Mouse (Mus musculus) forebrain, postnatal 0 days (tissue): ENCODE data around the gene Fars2. TPM values are rescaled to one million over a fixed set of nuclear protein-coding genes. Genes with fewer than 3 reads are reported as not detected.
A peak's percentile ranks its signal among the peaks of the same experiment; 100 is the strongest.

Experiments used
- ATAC-seq: fragments of 200-750 bp; cut with Nextera tagmentation; 2 replicates; pipeline ENCODE4 v1.8.0; 2017; ENCODE audit warnings: mild to moderate bottlenecking, moderate library complexity
- DNase-seq: peaks from one replicate; pipeline ENCODE4 v3.0.0-alpha.2; 2015
- H3K27ac ChIP-seq: fragments of 300-500 bp; sonication (generic); 2 replicates; pipeline ENCODE4 v1.5.1; 2014; ENCODE audit warnings: low read depth, mild to moderate bottlenecking, antibody characterized with exemption, low read length, moderate library complexity, mixed read lengths
- H3K27me3 ChIP-seq: fragments of 300-500 bp; sonication (generic); 2 replicates; pipeline ENCODE4 v1.6.1; 2014; ENCODE audit warnings: mild to moderate bottlenecking, low read length, mixed read lengths; ENCODE audit not compliant: insufficient read depth
- H3K36me3 ChIP-seq: fragments of 300-500 bp; sonication (generic); 2 replicates; pipeline ENCODE4 v1.6.1; 2014; ENCODE audit warnings: mild to moderate bottlenecking, moderate library complexity; ENCODE audit not compliant: insufficient read depth
- H3K4me1 ChIP-seq: fragments of 300-500 bp; sonication (generic); 2 replicates; pipeline ENCODE4 v1.6.1; 2014; ENCODE audit warnings: antibody characterized with exemption; ENCODE audit not compliant: insufficient read depth
- H3K4me2 ChIP-seq: fragments of 300-500 bp; sonication (generic); 2 replicates; pipeline ENCODE4 v1.6.1; 2014; ENCODE audit warnings: low read depth, mild to moderate bottlenecking, moderate library complexity
- H3K4me3 ChIP-seq: fragments of 300-500 bp; sonication (generic); 2 replicates; pipeline ENCODE4 v1.5.1; 2014; ENCODE audit warnings: low read depth, low read length, mixed read lengths
- H3K9ac ChIP-seq: fragments of 300-500 bp; sonication (generic); 2 replicates; pipeline ENCODE4 v1.6.1; 2014; ENCODE audit warnings: mild to moderate bottlenecking
- H3K9me3 ChIP-seq: fragments of 300-500 bp; sonication (generic); 2 replicates; pipeline ENCODE4 v1.6.1; 2016; ENCODE audit warnings: low read length
- CTCF ChIP-seq: sonication (generic); IDR thresholded peaks from 2 replicates; pipeline ENCODE4 v1.5.1; 2016; ENCODE audit warnings: antibody characterized with exemption, control low read depth, low read depth
- WGBS: fragments of 180-500 bp; shearing (Covaris S2); extraction: QIAGEN DNeasy Blood & Tissue Kit; methylation state at CpG from one replicate; pipeline ENCODE4 v1.1.7; 2014; 5-methylcytosine and 5-hydroxymethylcytosine counted together
- polyA plus RNA-seq: library from polyadenylated mRNA; unstranded; fragments of >200 nt; fragmentation: Nextera tagmentation; extraction: Ambion mirVana; gene quantifications from 2 replicates; pipeline ENCODE4 v1.2.1, GENCODE M21; 2015
- total RNA-seq: library from RNA; depleted of rRNA; stranded (reverse); fragments of >200 nt; gene quantifications from 2 replicates; pipeline ENCODE4 v1.2.3, GENCODE M21; 2014

Gene Fars2
- total and polyA plus RNA-seq, 2 experiments from 2014 or later: 29.9 to 35.5 TPM

GRCm38 (mm10) chr13:36732891-36733490 lies 615.8 kb downstream of the Fars2 start:
- 5% methylated on average over 6 of the region's 6 CpGs for WGBS

DNA sequence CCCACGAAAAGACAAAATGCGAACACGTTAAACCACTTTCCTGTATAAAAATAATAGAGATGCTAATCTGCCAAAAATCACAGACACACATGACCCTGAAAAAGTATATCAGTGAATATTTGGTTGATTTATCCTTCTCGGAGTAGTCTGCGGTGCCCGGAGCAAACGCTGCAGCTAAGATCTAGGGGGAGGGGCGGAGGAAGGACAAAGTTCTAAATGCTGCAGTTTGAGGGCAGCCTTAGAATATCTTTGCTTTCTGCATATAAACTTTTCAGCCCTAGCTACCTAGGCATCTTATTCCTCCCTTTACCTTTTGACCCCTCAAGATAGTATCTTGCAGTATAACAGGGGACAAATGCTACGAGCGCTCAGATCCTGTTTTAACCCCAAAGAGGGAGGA lies 616.4 kb downstream of the Fars2 start:
- WGBS: under 1% methylated on average over 10 of the region's 10 CpGs
- DNase-seq: no peak

More at GRCm38 (mm10) chr13:36732891-36733490, 615.8 kb downstream of the Fars2 start:
- Histone ChIP-seq H3K27ac (peak overlapping the region; percentile 88), H3K27me3 (peaks cover 22% of the 10 kb centered on the region; the same call in 1 of the 2 replicates), H3K4me3 (peak overlapping the region; percentile 44), H3K9ac (peak overlapping the region; percentile 56), H3K4me1 (no peaks in the 10 kb centered on the region), H3K9me3 (no peaks in the 10 kb centered on the region), H3K4me2 (peak overlapping the region; percentile 71), H3K36me3 (no peaks in the 10 kb centered on the region)
- peak; percentile 48 for DNase-seq
- no peak for TF ChIP-seq CTCF
- no peak for ATAC-seq

DNA sequence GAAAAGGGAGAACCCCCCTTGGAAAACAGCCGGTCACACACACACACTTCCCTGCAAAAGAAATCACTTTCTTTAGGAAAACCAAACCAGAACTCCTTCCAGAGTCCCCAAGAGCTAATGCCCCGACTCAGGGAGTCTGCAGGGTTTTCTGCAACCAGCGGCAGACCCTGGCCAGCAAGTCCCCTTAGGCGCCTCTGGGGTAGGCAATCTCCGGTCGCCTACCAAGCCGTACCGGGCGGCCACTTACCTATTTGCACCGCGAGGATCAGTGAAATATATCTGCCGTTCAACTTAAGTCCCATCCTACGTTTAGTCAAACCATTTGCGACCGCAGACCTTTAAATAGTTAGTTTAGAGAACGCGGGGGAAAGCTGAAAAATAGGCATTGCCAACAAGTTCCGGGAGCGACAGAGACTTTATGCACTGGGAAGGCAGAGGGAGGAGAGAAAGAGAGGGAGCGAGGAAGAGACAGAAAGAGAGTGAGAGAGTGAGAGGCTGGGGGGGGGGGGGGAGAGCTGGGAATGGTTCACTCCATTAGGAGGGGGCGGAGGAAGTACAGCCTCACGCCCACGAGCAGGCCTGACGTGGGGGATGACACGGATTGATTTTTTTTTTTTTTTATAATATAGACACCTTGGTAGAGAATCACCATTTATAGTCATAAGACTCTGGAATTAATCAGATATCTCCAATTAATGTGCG lies 616.9 kb downstream of the Fars2 start:
- peak overlapping the region; percentile 89 for H3K27ac ChIP-seq
- H3K4me2 ChIP-seq: peak overlapping the region; percentile 71
- no peak for TF ChIP-seq CTCF
- H3K4me1 ChIP-seq: no peaks in the 10 kb centered on the region
- peak overlapping the region; percentile 60 for H3K9ac ChIP-seq
- no peaks in the 10 kb centered on the region for H3K9me3 ChIP-seq
- 2% methylated on average over 26 of the region's 26 CpGs for WGBS
- no peaks in the 10 kb centered on the region for H3K36me3 ChIP-seq
- peaks cover 15% of the 10 kb centered on the region; the same call in 1 of the 2 replicates for H3K27me3 ChIP-seq
- DNase-seq (peak; percentile 71), ATAC-seq (peak; percentile 20)
- H3K4me3 ChIP-seq: peak overlapping the region; percentile 44

More for the DNA sequence above, 616.4 kb downstream of the Fars2 start:
- Histone ChIP-seq H3K4me1 (no peaks in the 10 kb centered on the region), H3K9me3 (no peaks in the 10 kb centered on the region), H3K36me3 (no peaks in the 10 kb centered on the region), H3K4me3 (peak overlapping the region; percentile 44), H3K27me3 (peaks cover 17% of the 10 kb centered on the region; the same call in 1 of the 2 replicates), H3K9ac (peak overlapping the region; percentile 56), H3K4me2 (peak overlapping the region; percentile 71), H3K27ac (peak overlapping the region; percentile 89)
- no peak for TF ChIP-seq CTCF
- ATAC-seq: no peak

DNA sequence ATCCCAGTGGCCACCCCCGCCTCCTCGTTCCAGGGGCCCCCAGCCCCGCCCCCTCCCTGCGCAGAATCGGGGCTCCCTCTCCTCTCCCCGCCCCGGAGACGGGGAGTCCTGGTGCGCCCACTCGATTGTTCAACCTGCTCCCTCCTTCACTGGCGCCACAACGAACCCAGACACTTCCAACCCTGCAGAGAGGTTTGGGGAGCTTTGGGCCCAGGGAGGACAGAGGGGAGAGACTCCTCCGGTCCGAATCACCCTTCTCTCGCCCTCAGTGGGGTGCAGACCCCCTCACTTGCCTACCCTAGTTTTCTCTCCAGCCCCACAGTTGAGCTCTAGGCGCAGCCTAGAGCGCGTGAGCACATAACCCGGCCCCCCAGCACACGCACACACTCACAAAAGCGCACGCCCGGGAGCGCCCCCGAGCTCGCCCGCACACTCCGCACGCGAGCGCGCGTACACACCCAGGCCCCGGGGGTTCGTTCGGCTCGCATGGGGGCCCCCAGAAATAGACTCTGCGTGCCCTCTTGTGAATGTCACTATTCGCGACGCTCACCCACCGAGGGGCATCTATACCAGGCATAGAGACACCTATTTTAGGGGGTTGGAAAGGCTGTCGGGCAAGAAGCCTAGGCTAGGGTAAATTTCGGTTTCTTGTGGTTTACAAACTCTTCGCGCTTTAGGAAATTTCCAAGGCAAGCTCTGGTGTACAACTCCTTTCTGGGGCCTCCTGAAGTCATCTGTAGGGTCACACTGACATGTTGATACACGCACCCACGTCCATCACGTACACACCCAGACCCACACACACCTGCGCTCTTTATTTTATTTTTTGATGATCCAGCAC lies 617.7 kb downstream of the Fars2 start, which contains the start of gene Nrn1:
TSS of gene Nrn1 (minus strand) at position 401 of the 841 bp plus-strand sequence.
- H3K36me3 ChIP-seq: no peaks in the 10 kb centered on the region
- WGBS: 2% methylated on average over 50 of the region's 50 CpGs
- peak within 1 kb of the TSS; percentile 60 for H3K9ac ChIP-seq
- H3K4me1 ChIP-seq: no peaks in the 10 kb centered on the region
- H3K27ac ChIP-seq: peak within 1 kb of the TSS; percentile 89
- peaks cover 9% of the 10 kb centered on the region; the same call in 1 of the 2 replicates for H3K27me3 ChIP-seq
- DNase-seq: peak; percentile 77
- H3K4me2 ChIP-seq: peak within 1 kb of the TSS; percentile 71
- ATAC-seq: peak; percentile 66
- H3K4me3 ChIP-seq: peak within 1 kb of the TSS; percentile 44
- no peak for TF ChIP-seq CTCF
- no peaks in the 10 kb centered on the region for H3K9me3 ChIP-seq

GRCm38 (mm10) chr13:36735901-36736618 lies 618.8 kb downstream of the Fars2 start:
- no peaks in the 10 kb centered on the region for H3K4me1 ChIP-seq
- WGBS: 2% methylated on average over 38 of the region's 39 CpGs
- TF ChIP-seq CTCF: no peak
- H3K27me3 ChIP-seq: 0 out of 2 replicates have a peak, but pooled peaks cover under 1% of the 10 kb centered on the region
- peak overlapping the region; percentile 44 for H3K4me3 ChIP-seq
- peak overlapping the region; percentile 60 for H3K9ac ChIP-seq
- peak overlapping the region; percentile 71 for H3K4me2 ChIP-seq
- DNase-seq (peak; percentile 90), ATAC-seq (peak; percentile 77)
- H3K36me3 ChIP-seq: no peaks in the 10 kb centered on the region
- H3K9me3 ChIP-seq: no peaks in the 10 kb centered on the region
- H3K27ac ChIP-seq: peak overlapping the region; percentile 89

GRCm38 (mm10) chr13:36736619-36736996 lies 619.4 kb downstream of the Fars2 start:
- H3K4me1 ChIP-seq: no peaks in the 10 kb centered on the region
- DNase-seq (no peak), ATAC-seq (no peak)
- peak overlapping the region; percentile 60 for H3K9ac ChIP-seq
- H3K36me3 ChIP-seq: no peaks in the 10 kb centered on the region
- H3K9me3 ChIP-seq: no peaks in the 10 kb centered on the region
- TF ChIP-seq CTCF: no peak
- H3K4me3 ChIP-seq: peak overlapping the region; percentile 44
- H3K27ac ChIP-seq: peak overlapping the region; percentile 89; the same call in 1 of the 2 replicates
- no peaks in the 10 kb centered on the region for H3K27me3 ChIP-seq
- 8% methylated on average over 9 of the region's 9 CpGs for WGBS
- peak overlapping the region; percentile 71 for H3K4me2 ChIP-seq
